Mouse (Mus musculus) thymus, adult 2 months (tissue): ENCODE results near the gene Thsd1. TPM values are rescaled to one million over a fixed set of nuclear protein-coding genes. Genes with fewer than 3 reads are reported as not detected.

ENCODE experiments used
- DNase-seq: peaks from one replicate; pipeline ENCODE4 v3.0.0; 2021
- H3K27ac ChIP-seq: fragments of 200-500 bp; 2 replicates; pipeline ENCODE4 v1.5.1; 2012; ENCODE audit warnings: low read length, control low read depth; ENCODE audit not compliant: control insufficient read depth, insufficient read depth
- H3K27me3 ChIP-seq: fragments of 200-500 bp; 2 replicates; pipeline ENCODE4 v1.6.1; 2012; ENCODE audit warnings: mild to moderate bottlenecking, low read length, moderate library complexity, mixed read lengths; ENCODE audit not compliant: control insufficient read depth, insufficient read depth
- H3K36me3 ChIP-seq: fragments of 200-500 bp; 2 replicates; pipeline ENCODE4 v1.6.1; 2012; ENCODE audit warnings: mild to moderate bottlenecking, low read length, moderate library complexity; ENCODE audit not compliant: control insufficient read depth, insufficient read depth
- H3K4me1 ChIP-seq: fragments of 200-500 bp; replicated peaks from 2 replicates; pipeline ENCODE4 v1.6.1; 2012; ENCODE audit warnings: low read length; ENCODE audit not compliant: control insufficient read depth, insufficient read depth
- H3K4me3 ChIP-seq: fragments of 200-500 bp; 2 replicates; pipeline ENCODE4 v1.5.1; 2012; ENCODE audit warnings: mild to moderate bottlenecking, low read length, control low read depth, moderate library complexity; ENCODE audit not compliant: control insufficient read depth, insufficient read depth
- CTCF ChIP-seq: fragments of 200-500 bp; IDR thresholded peaks from 2 replicates; pipeline ENCODE4 v1.5.1; 2012; ENCODE audit warnings: mild to moderate bottlenecking, control low read depth, low read length, moderate library complexity, borderline replicate concordance; ENCODE audit not compliant: control insufficient read depth, poor library complexity, insufficient read depth; ENCODE audit errors: extremely low read depth
- POLR2A ChIP-seq: fragments of 200-500 bp; IDR thresholded peaks from 2 replicates; pipeline ENCODE4 v1.6.1; 2012; ENCODE audit warnings: mild to moderate bottlenecking, low read length, control low read depth, moderate library complexity; ENCODE audit not compliant: control insufficient read depth, poor library complexity, insufficient read depth; ENCODE audit errors: extremely low read depth
- WGBS: fragments of 180-500 bp; shearing (Covaris S2); methylation state at CpG from one replicate; pipeline ENCODE4 v1.1.7; 2018; 5-methylcytosine and 5-hydroxymethylcytosine counted together
- polyA plus RNA-seq: library from polyadenylated mRNA; depleted of rRNA; stranded (reverse); fragments of >200 nt; gene quantifications from 2 replicates; pipeline ENCODE4 v1.2.3, GENCODE M21; 2012

Thsd1 gene
- polyA plus RNA-seq, 1 experiment, result 2.1 TPM

GRCm38 (mm10) chr8:22197914-22198313, 29.2 kb upstream of the Thsd1 start:
- H3K27ac ChIP-seq, result no peak overlapping the region
- H3K36me3 ChIP-seq, result peaks cover 20% of the 10 kb centered on the region
- no peak for DNase-seq
- peaks cover 14% of the 10 kb centered on the region for H3K4me1 ChIP-seq
- WGBS, result 95% methylated on average over 6 of the region's 6 CpGs
- no peaks in the 10 kb centered on the region for H3K27me3 ChIP-seq
- TF ChIP-seq CTCF, result no peak
- TF ChIP-seq POLR2A, result no peak
- H3K4me3 ChIP-seq, result no peak overlapping the region

- peaks cover 20% of the 10 kb centered on the region for H3K36me3 ChIP-seq
- no peak for DNase-seq
These were observed 27.6 kb upstream of the Thsd1 start for GRCm38 (mm10) chr8:22199481-22199880.

GRCm38 (mm10) chr8:22207535-22207934, 19.6 kb upstream of the Thsd1 start:
- Histone ChIP-seq H3K4me1 (no peaks in the 10 kb centered on the region; the same call in 1 of the 2 replicates), H3K36me3 (peaks cover 19% of the 10 kb centered on the region), H3K4me3 (no peak overlapping the region), H3K27ac (no peak overlapping the region), H3K27me3 (no peaks in the 10 kb centered on the region)
- DNase-seq, result no peak
- TF ChIP-seq CTCF, result no peak
- no peak for TF ChIP-seq POLR2A
- 20% methylated on average over 4 of the region's 4 CpGs for WGBS

More at GRCm38 (mm10) chr8:22199481-22199880, 27.6 kb upstream of the Thsd1 start:
- TF ChIP-seq CTCF (no peak), POLR2A (no peak)
- Histone ChIP-seq H3K27me3 (no peaks in the 10 kb centered on the region), H3K27ac (no peak overlapping the region), H3K4me3 (no peak overlapping the region), H3K4me1 (peaks cover 9% of the 10 kb centered on the region)
- WGBS, result 98% methylated on average over 8 of the region's 8 CpGs

- Histone ChIP-seq H3K27me3 (no peaks in the 10 kb centered on the region), H3K36me3 (peaks cover 26% of the 10 kb centered on the region), H3K27ac (no peak overlapping the region), H3K4me3 (no peak overlapping the region), H3K4me1 (no peaks in the 10 kb centered on the region; the same call in 1 of the 2 replicates)
- no peak for TF ChIP-seq POLR2A
- TF ChIP-seq CTCF, result no peak
- DNase-seq, result no peak
- WGBS, result 18% methylated on average over 5 of the region's 5 CpGs
These were observed 18.1 kb upstream of the Thsd1 start for GRCm38 (mm10) chr8:22209012-22209411.

- Histone ChIP-seq H3K27me3 (no peaks in the 10 kb centered on the region), H3K4me1 (no peaks in the 10 kb centered on the region), H3K4me3 (no peak overlapping the region), H3K27ac (no peak overlapping the region), H3K36me3 (peaks cover 42% of the 10 kb centered on the region)
- no peak for DNase-seq
- no peak for TF ChIP-seq POLR2A
- TF ChIP-seq CTCF, result no peak
- 98% methylated on average over 10 of the region's 10 CpGs for WGBS
These were observed 12.3 kb upstream of the Thsd1 start for GRCm38 (mm10) chr8:22214826-22215225.

GRCm38 (mm10) chr8:22226361-22226760, 752 bp upstream of the Thsd1 start:
- no peak overlapping the region for H3K27ac ChIP-seq
- WGBS, result 53% methylated on average over 8 of the region's 8 CpGs

GRCm38 (mm10) chr8:22228621-22229020, 1.5 kb downstream of the Thsd1 start:
- H3K4me1 ChIP-seq, result peaks cover 11% of the 10 kb centered on the region
- no peaks in the 10 kb centered on the region for H3K27me3 ChIP-seq
- DNase-seq, result peak; percentile 27
- H3K36me3 ChIP-seq, result no peaks in the 10 kb centered on the region
- WGBS, result 4% methylated on average over 7 of the region's 7 CpGs
- no peak overlapping the region for H3K4me3 ChIP-seq
- TF ChIP-seq POLR2A (no peak), CTCF (no peak)
- H3K27ac ChIP-seq, result no peak overlapping the region

More at GRCm38 (mm10) chr8:22226361-22226760, 752 bp upstream of the Thsd1 start:
- Histone ChIP-seq H3K4me3 (no peak overlapping the region), H3K27me3 (no peaks in the 10 kb centered on the region), H3K4me1 (peaks cover 11% of the 10 kb centered on the region), H3K36me3 (no peaks in the 10 kb centered on the region)
- TF ChIP-seq POLR2A (no peak), CTCF (no peak)
- no peak for DNase-seq
